Mouse (Mus musculus) liver, adult 2 months (tissue): Measurements from ENCODE around the gene Timmdc1.

Source experiments
- CTCF ChIP-seq: fragments of 200-500 bp; IDR thresholded peaks from 2 replicates; pipeline ENCODE4 v1.5.1; 2011; ENCODE audit warnings: low read depth, low read length, control low read depth
- POLR2A ChIP-seq: fragments of 200-500 bp; IDR thresholded peaks from 2 replicates; pipeline ENCODE4 v1.6.1; 2011; ENCODE audit warnings: low read length, control low read depth; ENCODE audit not compliant: insufficient read depth; ENCODE audit errors: extremely low read depth

DNA sequence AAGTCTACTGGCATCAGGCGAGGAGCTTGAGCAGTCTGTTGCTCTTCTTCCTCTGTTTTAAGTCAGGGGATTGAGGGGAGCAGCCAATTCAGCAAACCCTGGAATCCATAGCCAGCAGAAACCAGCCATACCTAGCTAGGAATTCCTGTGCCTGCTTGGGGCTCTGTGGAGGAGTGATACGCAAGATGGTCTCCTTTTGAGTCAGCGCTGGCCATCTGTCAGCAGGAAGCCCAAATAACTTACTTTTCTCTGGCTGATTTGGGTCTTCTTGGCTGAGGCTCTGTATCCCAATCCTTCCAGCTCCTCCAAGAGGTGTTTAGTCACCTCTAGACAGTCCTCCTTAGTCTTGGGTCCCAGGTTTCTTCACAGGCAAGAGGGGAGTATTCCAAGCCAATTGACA is 33.5 kb upstream of the Timmdc1 start:
- TF ChIP-seq CTCF (no peak), POLR2A (no peak)
